Mouse (Mus musculus): Measurements from ENCODE around the gene Neurod1. TPM values are rescaled to one million over a fixed set of nuclear protein-coding genes. Genes with fewer than 3 reads are reported as not detected.
A peak's percentile ranks its signal among the peaks of the same experiment; 100 is the strongest.

The Neurod1 gene
- not detected in 2 replicates for total RNA-seq (2012; rRNA removed)
- total RNA-seq (2014; rRNA removed): not detected in 2 replicates
- polyA plus RNA-seq (2012; ENCODE audit: insufficient read length, low read depth): not detected in 2 replicates

GRCm38 (mm10) chr2:79456575-79457349 lies at the start of gene Neurod1, which contains the start of gene Cerkl:
Neurod1 (minus strand) TSS chr2:79456751.
Cerkl (minus strand) TSS chr2:79456785.
- Histone ChIP-seq H3K36me3 (replicated peaks in 1 of 2; ENCODE audit: control insufficient read depth in 1 of 2, insufficient read depth in 1 of 2, low read length in 1 of 2) (no peaks in the 10 kb centered on the region), H3K9me3 (replicated peaks; ENCODE audit: low read length) (no peaks in the 10 kb centered on the region), H3K4me1 (ENCODE audit: control insufficient read depth in 1 of 2, insufficient read depth in 2 of 2) (peaks cover 0 to 5% of the 10 kb centered on the region in 2 experiments; a peak in 1 of 4 replicates), H3K27ac (ENCODE audit: insufficient read depth, low read depth) (no peak within 1 kb of the TSS), H3K4me2 (ENCODE audit: insufficient read depth, low read depth, poor library complexity, severe bottlenecking) (no peak within 1 kb of the TSS), H3K4me3 (replicated peaks in 1 of 3; ENCODE audit: low read depth in 2 of 3, low read length in 2 of 3, poor library complexity in 1 of 3) (no peak within 1 kb of the TSS), H3K27me3 (replicated peaks) (no peaks in the 10 kb centered on the region), H3K9ac (ENCODE audit: insufficient read depth, low read depth) (no peak within 1 kb of the TSS), H3K79me2 (replicated peaks; ENCODE audit: control insufficient read depth, extremely low read depth, insufficient read depth, poor library complexity, severe bottlenecking) (no peaks in the 10 kb centered on the region)
- TF ChIP-seq IRF4 (IDR thresholded peaks at IDR 0.05; ENCODE audit: low read depth, low read length) (no peak), ZMIZ1 (IDR thresholded peaks at IDR 0.05; ENCODE audit: low read depth, low read length) (no peak), PAX5 (IDR thresholded peaks at IDR 0.05; ENCODE audit: low read length) (no peak), HCFC1 (IDR thresholded peaks at IDR 0.05; ENCODE audit: low read depth, low read length) (no peak)
- in situ Hi-C loops (cut with MboI; ENCODE audit: low pct_ligation_motif_present, low pct_unique_long_range_greater_than_20kb, low sequenced_read_pairs) (no loop called here), dilution Hi-C loops (cut with MboI; ENCODE audit: extremely low pct_ligation_motif_present, extremely low pct_unique_long_range_greater_than_20kb, low sequenced_read_pairs) (no loop called here)
- no peak for DNase-seq (ENCODE audit: extremely low read depth)

DNA sequence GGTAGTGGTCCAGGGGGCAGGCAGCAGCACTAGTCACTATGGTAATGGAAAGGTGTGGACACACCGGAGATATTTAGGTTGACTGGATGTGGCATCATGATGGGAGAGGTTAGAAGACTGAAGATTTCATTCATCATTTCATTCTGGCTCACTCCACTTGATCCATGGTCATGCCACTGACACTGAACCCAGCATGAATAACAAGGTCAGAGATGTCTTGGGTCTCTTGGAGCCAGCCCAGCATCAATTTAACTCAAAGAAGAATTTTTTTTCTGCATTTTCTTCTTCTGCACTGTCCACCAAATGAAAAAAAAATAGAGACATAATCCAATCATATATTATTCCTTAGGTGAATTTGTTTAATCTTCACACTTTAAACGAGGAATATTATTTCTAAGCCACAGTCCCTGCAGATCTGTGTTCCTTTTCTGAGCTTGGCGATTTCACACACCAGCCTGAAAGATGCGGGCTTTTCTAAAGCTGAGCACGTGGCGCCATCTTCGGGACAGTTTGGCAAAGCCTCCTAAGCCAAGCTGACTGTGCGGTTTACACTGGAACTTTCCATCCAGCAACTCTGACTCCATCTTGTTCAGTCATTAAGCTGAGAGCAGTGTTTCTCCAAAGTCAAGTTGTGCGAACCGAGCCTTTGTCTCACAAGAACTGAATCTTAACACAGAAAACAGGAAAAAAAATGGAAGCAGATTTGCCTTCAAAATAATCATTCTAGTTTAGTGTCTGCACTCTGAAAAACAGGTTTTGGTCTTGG lies 42.6 kb upstream of the Neurod1 start:
- in situ Hi-C loops (cut with MboI; ENCODE audit: low pct_ligation_motif_present, low pct_unique_long_range_greater_than_20kb, low sequenced_read_pairs): loop anchor here (5.0 kb wide), 2 partner anchors 127 to 542 kb away; no protein-coding TSS in a partner anchor
- no peaks in the 10 kb centered on the region for H3K36me3 ChIP-seq (replicated peaks in 1 of 2; ENCODE audit: control insufficient read depth in 1 of 2, insufficient read depth in 1 of 2, low read length in 1 of 2)
- TF ChIP-seq RCOR1 (conservative IDR thresholded peaks at IDR 0.05; ENCODE audit: low read depth, low read length) (peak; percentile 51; the same call in 1 of the 2 replicates), MAFK (IDR thresholded peaks at IDR 0.05; ENCODE audit: insufficient replicate concordance, low read length) (peak; percentile 93), EP300 (IDR thresholded peaks at IDR 0.05; ENCODE audit: low read length) (peak; percentile 56), HCFC1 (IDR thresholded peaks at IDR 0.05; ENCODE audit: low read depth, low read length) (peak; percentile 53), ETS1 (conservative IDR thresholded peaks at IDR 0.05; ENCODE audit: low read depth, low read length) (peak; percentile 20; the same call in 1 of the 2 replicates), USF2 (conservative IDR thresholded peaks at IDR 0.05; ENCODE audit: low read depth, low read length) (no peak), POLR2AphosphoS2 (IDR thresholded peaks at IDR 0.05; ENCODE audit: low read depth, low read length) (no peak), TCF12 (IDR thresholded peaks at IDR 0.05; ENCODE audit: low read depth, low read length) (peak; percentile 58), MXI1 (IDR thresholded peaks at IDR 0.05; ENCODE audit: low read depth, low read length) (peak; percentile 38; the same call in 1 of the 2 replicates), ELF1 (IDR thresholded peaks at IDR 0.05; ENCODE audit: low read depth, low read length) (no peak; the same call in 1 of the 2 replicates), MAX (IDR thresholded peaks at IDR 0.05; ENCODE audit: low read length) (peak; percentile 95), ZNF384 (IDR thresholded peaks at IDR 0.05; ENCODE audit: low read depth, low read length) (peak; percentile 79), CTCF (conservative IDR thresholded peaks at IDR 0.05 in 1 of 2, IDR thresholded peaks at IDR 0.05 in 1 of 2; ENCODE audit: low read depth in 2 of 2, low read length in 2 of 2) (peak; percentile 24 to 97; a peak in 2 of 4 replicates), MAZ (IDR thresholded peaks at IDR 0.05; ENCODE audit: low read depth, low read length) (0 out of 2 replicates have a peak, but pooled peaks have one; percentile 48), SMC3 (IDR thresholded peaks at IDR 0.05; ENCODE audit: low read depth, low read length) (peak; percentile 98), JUND (conservative IDR thresholded peaks at IDR 0.05; ENCODE audit: low read depth, low read length) (peak; percentile 41; the same call in 1 of the 2 replicates), RAD21 (IDR thresholded peaks at IDR 0.05; ENCODE audit: low read depth, low read length) (peak; percentile 100), IRF4 (IDR thresholded peaks at IDR 0.05; ENCODE audit: low read depth, low read length) (peak; percentile 72), POLR2A (IDR thresholded peaks at IDR 0.05; ENCODE audit: low read depth, low read length) (no peak), MYC (IDR thresholded peaks at IDR 0.05; ENCODE audit: low read depth, low read length) (peak; percentile 80), E2F4 (IDR thresholded peaks at IDR 0.05; ENCODE audit: insufficient replicate concordance, low read depth, low read length) (peak; percentile 28; the same call in 1 of the 2 replicates), NRF1 (IDR thresholded peaks at IDR 0.05; ENCODE audit: low read depth, low read length) (peak; percentile 35; the same call in 1 of the 2 replicates), MEF2A (IDR thresholded peaks at IDR 0.05; ENCODE audit: borderline replicate concordance, low read depth, low read length) (peak; percentile 72), ZC3H11A (IDR thresholded peaks at IDR 0.05; ENCODE audit: low read depth, low read length) (peak; percentile 91), UBTF (IDR thresholded peaks at IDR 0.05; ENCODE audit: low read depth, low read length) (no peak), GABPA (IDR thresholded peaks at IDR 0.05; ENCODE audit: insufficient replicate concordance, low read depth, low read length) (no peak)

More for the DNA sequence above, 42.6 kb upstream of the Neurod1 start:
- Histone ChIP-seq H3K9me3 (replicated peaks; ENCODE audit: low read length) (no peaks in the 10 kb centered on the region), H3K4me1 (ENCODE audit: control insufficient read depth in 1 of 2, insufficient read depth in 2 of 2) (peaks cover 3 to 13% of the 10 kb centered on the region in 2 experiments; a peak in 3 of 4 replicates), H3K4me2 (ENCODE audit: insufficient read depth, low read depth, poor library complexity, severe bottlenecking) (peak overlapping the region; percentile 14; the same call in 1 of the 2 replicates), H3K79me2 (replicated peaks; ENCODE audit: control insufficient read depth, extremely low read depth, insufficient read depth, poor library complexity, severe bottlenecking) (no peaks in the 10 kb centered on the region), H3K27me3 (replicated peaks) (no peaks in the 10 kb centered on the region), H3K9ac (ENCODE audit: insufficient read depth, low read depth) (no peak overlapping the region), H3K27ac (ENCODE audit: insufficient read depth, low read depth) (no peak overlapping the region), H3K4me3 (replicated peaks in 1 of 3; ENCODE audit: low read depth in 2 of 3, low read length in 2 of 3, poor library complexity in 1 of 3) (no peak overlapping the region)
- dilution Hi-C loops (cut with MboI; ENCODE audit: extremely low pct_ligation_motif_present, extremely low pct_unique_long_range_greater_than_20kb, low sequenced_read_pairs): no loop called here
- peak; percentile 92 for DNase-seq (ENCODE audit: extremely low read depth)
